In genomic region chr11:76382711-76383324, GRCm38 (mm10) we compare ENCODE assay signal across 15 mouse cellular contexts. TPM values are rescaled to one million over a fixed set of nuclear protein-coding genes. Genes with fewer than 3 reads are reported as not detected.
DNase-seq lines count a peak whose midpoint lies in the region; ATAC-seq and TF ChIP-seq lines count a peak whose summit lies in the region.
"Had no signal": no experiment of that assay in that cellular context is flagged by ENCODE, and none has a peak within 500 bp of the region (broad histone marks: within the 10 kb centered on the region; RNA-seq: fewer than 3 reads in every experiment).

No protein-coding gene starts in this region.

- H3K4me2 ChIP-seq in midbrain, postnatal 0 days (ENCODE audit: low read depth, low read length, poor library complexity, severe bottlenecking) = no peak overlapping the region
- H3K4me2 ChIP-seq in hindbrain, embryonic 14.5 days (replicated peaks) = no peak overlapping the region
- H3K4me2 ChIP-seq in midbrain, embryonic 13.5 days (replicated peaks) = 0 out of 2 replicates have a peak overlapping the region, but pooled peaks have one; percentile 6
- H3K4me2 ChIP-seq: kidney, embryonic 15.5 days had no signal

- peaks cover 80% of the 10 kb centered on the region for H3K4me1 ChIP-seq in midbrain, embryonic 10.5 days
- no peaks in the 10 kb centered on the region for H3K4me1 ChIP-seq in midbrain, postnatal 0 days (ENCODE audit: insufficient read depth, low read length)
- H3K4me1 ChIP-seq in hindbrain, embryonic 14.5 days (replicated peaks; ENCODE audit: control insufficient read depth, insufficient read depth, low read length) = peaks cover 13% of the 10 kb centered on the region
- H3K4me1 ChIP-seq in midbrain, embryonic 13.5 days (replicated peaks) = peaks cover 39% of the 10 kb centered on the region

- peaks cover 18% of the 10 kb centered on the region for H3K36me3 ChIP-seq in midbrain, embryonic 10.5 days
- H3K36me3 ChIP-seq in midbrain, postnatal 0 days (ENCODE audit: insufficient read depth, low read length) = no peaks in the 10 kb centered on the region
- H3K36me3 ChIP-seq in hindbrain, embryonic 14.5 days (replicated peaks; ENCODE audit: control insufficient read depth, insufficient read depth) = no peaks in the 10 kb centered on the region
- H3K36me3 ChIP-seq in midbrain, embryonic 13.5 days = no peaks in the 10 kb centered on the region
- H3K36me3 ChIP-seq: kidney, embryonic 15.5 days had no signal

- no peak overlapping the region; the same call in 1 of the 2 replicates for H3K4me3 ChIP-seq in midbrain, embryonic 10.5 days
- H3K4me3 ChIP-seq in midbrain, postnatal 0 days (ENCODE audit: low read depth, low read length) = no peak overlapping the region
- H3K4me3 ChIP-seq in hindbrain, embryonic 14.5 days (replicated peaks; ENCODE audit: low read length) = no peak overlapping the region
- no peak overlapping the region for H3K4me3 ChIP-seq in midbrain, embryonic 13.5 days (replicated peaks)
- H3K4me3 ChIP-seq: erythroblast, embryonic 14.5 days; kidney, embryonic 15.5 days; left cerebral cortex, adult 2 months had no signal

- ATAC-seq in midbrain, postnatal 0 days (ENCODE audit: low FRiP score) = no peak
- ATAC-seq in hindbrain, embryonic 14.5 days (ENCODE audit: low FRiP score) = no peak
- peak; percentile 44; the same call in 1 of the 2 replicates for ATAC-seq in midbrain, embryonic 13.5 days
- ATAC-seq in megakaryocyte, adult 5-6 weeks (ENCODE audit: poor library complexity, severe bottlenecking) = no peak

- 33% methylated on average over 13 of the region's 13 CpGs for WGBS in midbrain, embryonic 10.5 days
- WGBS in midbrain, postnatal 0 days = 22% methylated on average over 13 of the region's 13 CpGs
- 26% methylated on average over 13 of the region's 13 CpGs for WGBS in hindbrain, embryonic 14.5 days
- WGBS in midbrain, embryonic 13.5 days = 11% methylated on average over 13 of the region's 13 CpGs

- H3K27me3 ChIP-seq in midbrain, embryonic 10.5 days (ENCODE audit: low read depth, poor library complexity, severe bottlenecking) = no peaks in the 10 kb centered on the region
- H3K27me3 ChIP-seq in midbrain, postnatal 0 days (ENCODE audit: insufficient read depth, low read length) = no peaks in the 10 kb centered on the region
- no peaks in the 10 kb centered on the region for H3K27me3 ChIP-seq in hindbrain, embryonic 14.5 days (ENCODE audit: control insufficient read depth, insufficient read depth, low read length)
- H3K27me3 ChIP-seq in midbrain, embryonic 13.5 days = no peaks in the 10 kb centered on the region
- H3K27me3 ChIP-seq: kidney, embryonic 15.5 days had no signal

- H3K27ac ChIP-seq in midbrain, embryonic 10.5 days (replicated peaks) = peak overlapping the region; percentile 79
- no peak overlapping the region for H3K27ac ChIP-seq in midbrain, postnatal 0 days (ENCODE audit: low read depth, low read length)
- peak overlapping the region; percentile 29; the same call in 1 of the 2 replicates for H3K27ac ChIP-seq in hindbrain, embryonic 14.5 days
- peak overlapping the region; percentile 54 for H3K27ac ChIP-seq in midbrain, embryonic 13.5 days
- H3K27ac ChIP-seq: kidney, embryonic 15.5 days; left cerebral cortex, adult 2 months had no signal

- no peak overlapping the region for H3K9ac ChIP-seq in midbrain, postnatal 0 days (replicated peaks; ENCODE audit: low read length, poor library complexity, severe bottlenecking)
- no peak overlapping the region for H3K9ac ChIP-seq in hindbrain, embryonic 14.5 days
- no peak overlapping the region for H3K9ac ChIP-seq in midbrain, embryonic 13.5 days (replicated peaks)
- H3K9ac ChIP-seq: kidney, embryonic 15.5 days had no signal

- DNase-seq in midbrain, embryonic 10.5 days (ENCODE audit: low spot score) = peak; percentile 55
- no peak for DNase-seq in midbrain, postnatal 0 days (ENCODE audit: low spot score)
- no peak for DNase-seq in hindbrain, embryonic 14.5 days (ENCODE audit: low spot score)
- no peak for DNase-seq in ovary, postnatal 10 days (ENCODE audit: low spot score)
- DNase-seq in layer of hippocampus, adult 18-20 months (ENCODE audit: low spot score in 2 of 2) = no peak
- no peak for DNase-seq in thymus, postnatal 36 days
- DNase-seq: cerebellum, adult 2 months; gastrocnemius, postnatal 36 days; lung, adult 2 months; thymus, postnatal 14 days had no signal

- TF ChIP-seq CTCF in midbrain, postnatal 0 days (IDR thresholded peaks at IDR 0.05) = no peak

- H3K9me3 ChIP-seq in midbrain, embryonic 10.5 days (replicated peaks) = no peaks in the 10 kb centered on the region
- H3K9me3 ChIP-seq in midbrain, postnatal 0 days (ENCODE audit: low read length) = no peaks in the 10 kb centered on the region
- no peaks in the 10 kb centered on the region for H3K9me3 ChIP-seq in hindbrain, embryonic 14.5 days (ENCODE audit: control insufficient read depth, low read length)
- H3K9me3 ChIP-seq in midbrain, embryonic 13.5 days = no peaks in the 10 kb centered on the region
- H3K9me3 ChIP-seq: kidney, embryonic 15.5 days had no signal

RNA-seq across cellular contexts. Expression of gene Nxn, which starts 16.1 kb away (rescaled TPM):
- 59.3 and 59.5 TPM in 2 replicates for polyA plus RNA-seq in midbrain, embryonic 10.5 days (2016; fragmentation: Nextera tagmentation; extraction: Ambion mirVana)
- total RNA-seq in midbrain, postnatal 0 days (2014; rRNA removed) = 25.2 and 32.2 TPM in 2 replicates
- 13.7 and 15.2 TPM in 2 replicates for polyA plus RNA-seq in midbrain, postnatal 0 days (2015; fragmentation: Nextera tagmentation; extraction: Ambion mirVana)
- 32.0 and 36.0 TPM in 2 replicates for polyA plus RNA-seq in hindbrain, embryonic 14.5 days (2014; fragmentation: Nextera tagmentation; extraction: Ambion mirVana)
- 29.0 and 34.3 TPM in 2 replicates for polyA plus RNA-seq in midbrain, embryonic 13.5 days (2015; fragmentation: Nextera tagmentation; extraction: Ambion mirVana)
- 10 to 100 TPM; 10.1 to 12.4 TPM for total RNA-seq in layer of hippocampus, adult 18-20 months (2021)
- 9.4 and 15.1 TPM in 2 replicates for total RNA-seq in megakaryocyte, adult 5-6 weeks (2015)
- 8.7 and 12.3 TPM in 2 replicates for total RNA-seq in megakaryocyte, adult 5-6 weeks (2017)

RNA-seq across cellular contexts. Expression of gene Timm22, which starts 23.9 kb away (rescaled TPM):
- 127 and 128 TPM in 2 replicates for polyA plus RNA-seq in midbrain, embryonic 10.5 days (2016; fragmentation: Nextera tagmentation; extraction: Ambion mirVana)
- 26.6 and 38.0 TPM in 2 replicates for total RNA-seq in midbrain, postnatal 0 days (2014; rRNA removed)
- polyA plus RNA-seq in midbrain, postnatal 0 days (2015; fragmentation: Nextera tagmentation; extraction: Ambion mirVana) = 103 and 104 TPM in 2 replicates
- polyA plus RNA-seq in hindbrain, embryonic 14.5 days (2014; fragmentation: Nextera tagmentation; extraction: Ambion mirVana) = 110 TPM in 2 replicates
- 96.3 and 102 TPM in 2 replicates for polyA plus RNA-seq in midbrain, embryonic 13.5 days (2015; fragmentation: Nextera tagmentation; extraction: Ambion mirVana)
- total RNA-seq in layer of hippocampus, adult 18-20 months (2021) = 10 to 100 TPM; 31.8 to 32.6 TPM
- 10.5 and 11.0 TPM in 2 replicates for total RNA-seq in megakaryocyte, adult 5-6 weeks (2015)
- 6.5 and 10.3 TPM in 2 replicates for total RNA-seq in megakaryocyte, adult 5-6 weeks (2017)
